Mouse (Mus musculus): ENCODE data around the gene Tenm4. TPM values are rescaled to one million over a fixed set of nuclear protein-coding genes. Genes with fewer than 3 reads are reported as not detected.

Tenm4 gene
- polyA plus RNA-seq, 1 experiment from 2014 or later, result 39.7 TPM

DNA sequence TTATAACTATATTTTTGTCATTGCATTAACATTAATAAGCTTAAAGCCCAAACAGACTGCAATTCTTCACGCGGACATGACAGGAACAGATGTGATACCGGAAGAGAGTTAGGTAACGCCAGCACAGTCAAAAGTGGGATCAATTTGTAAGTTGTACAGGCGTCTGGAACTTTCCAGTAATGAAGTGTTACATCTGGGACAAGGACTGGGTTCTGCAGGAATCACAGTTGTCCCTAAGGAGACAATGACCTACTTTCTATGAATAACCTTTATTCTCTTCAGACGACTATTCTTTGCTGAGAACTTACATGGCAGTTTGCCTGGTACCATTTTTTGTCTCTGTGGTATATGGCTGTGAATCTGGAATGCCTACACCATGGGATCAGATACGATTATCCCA, 214.8 kb downstream of the Tenm4 start:
- Histone ChIP-seq H3K4me2 (replicated peaks; ENCODE audit: low read depth, low read length) (no peak overlapping the region), H3K27ac (ENCODE audit: low read length) (no peak overlapping the region), H3K4me1 (ENCODE audit: insufficient read depth, low read length) (peaks cover 24% of the 10 kb centered on the region), H3K4me3 (ENCODE audit: low read length) (no peak overlapping the region), H3K36me3 (ENCODE audit: insufficient read depth, low read length) (no peaks in the 10 kb centered on the region), H3K27me3 (ENCODE audit: insufficient read depth, low read length) (no peaks in the 10 kb centered on the region), H3K9ac (replicated peaks; ENCODE audit: low read length) (no peak overlapping the region), H3K9me3 (ENCODE audit: low read length) (no peaks in the 10 kb centered on the region)
- 89% methylated on average over 7 of the region's 7 CpGs for WGBS
- ATAC-seq (ENCODE audit: low FRiP score, low TSS enrichment), result no peak

DNA sequence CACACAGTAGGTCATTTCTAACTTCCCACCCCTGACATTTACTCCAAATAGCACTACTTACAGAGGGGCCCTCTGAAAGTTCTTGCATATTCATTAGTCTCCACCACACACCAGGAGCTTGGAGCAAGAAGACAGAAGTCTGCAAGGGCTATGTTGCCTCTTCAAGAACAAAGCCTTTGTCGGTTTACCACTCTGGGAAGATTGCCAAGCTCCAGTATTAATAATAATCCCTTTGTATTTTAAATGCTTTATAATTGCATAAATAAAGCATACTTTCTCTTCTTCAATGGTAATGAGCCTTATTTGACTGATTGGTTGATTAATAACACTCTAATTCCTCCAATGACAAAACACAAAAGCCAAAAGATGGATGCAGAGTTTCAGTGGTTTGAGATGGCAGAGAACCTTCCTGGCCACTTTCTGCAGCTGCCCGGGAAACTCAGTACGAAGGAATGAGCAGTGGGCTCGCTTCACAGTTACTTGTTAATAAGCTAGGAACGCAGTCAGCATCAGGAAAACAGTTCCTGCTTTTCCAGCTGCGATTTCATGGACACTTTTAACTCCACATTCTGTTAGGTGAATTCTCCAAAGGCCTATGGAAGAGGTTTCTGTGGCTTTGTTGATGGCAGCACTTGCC, 219.1 kb downstream of the Tenm4 start:
- WGBS, result 37% methylated on average over 6 of the region's 6 CpGs
- no peaks in the 10 kb centered on the region for H3K27me3 ChIP-seq (ENCODE audit: insufficient read depth, low read length)
- H3K27ac ChIP-seq (ENCODE audit: low read length), result no peak overlapping the region
- H3K4me3 ChIP-seq (ENCODE audit: low read length), result no peak overlapping the region
- H3K9ac ChIP-seq (replicated peaks; ENCODE audit: low read length), result no peak overlapping the region
- no peaks in the 10 kb centered on the region for H3K9me3 ChIP-seq (ENCODE audit: low read length)
- H3K4me2 ChIP-seq (replicated peaks; ENCODE audit: low read depth, low read length), result no peak overlapping the region
- H3K4me1 ChIP-seq (ENCODE audit: insufficient read depth, low read length), result peaks cover 17% of the 10 kb centered on the region; the same call in 1 of the 2 replicates
- no peaks in the 10 kb centered on the region for H3K36me3 ChIP-seq (ENCODE audit: insufficient read depth, low read length)
- no peak for ATAC-seq (ENCODE audit: low FRiP score, low TSS enrichment)

DNA sequence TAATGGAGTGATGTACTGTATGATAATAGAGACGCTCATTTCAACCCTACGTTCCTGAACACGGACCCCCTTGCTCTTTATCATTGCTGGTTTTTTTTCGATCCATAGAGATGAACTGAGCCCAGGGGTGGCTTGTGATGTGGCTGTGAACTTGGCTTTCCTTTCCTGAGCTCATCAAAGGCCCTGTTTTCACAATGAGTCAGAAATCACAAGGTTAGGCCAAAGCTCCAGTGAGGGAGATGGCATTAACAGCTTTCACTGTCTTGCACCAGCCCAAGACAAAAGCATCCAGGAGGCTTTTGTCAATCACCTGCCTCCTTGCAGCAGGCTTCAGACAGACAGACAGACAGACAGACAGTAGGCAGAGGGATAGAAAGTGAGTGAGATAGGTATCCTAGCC, 219.8 kb downstream of the Tenm4 start:
- H3K36me3 ChIP-seq (ENCODE audit: insufficient read depth, low read length), result no peaks in the 10 kb centered on the region
- H3K9me3 ChIP-seq (ENCODE audit: low read length), result no peaks in the 10 kb centered on the region
- no peak overlapping the region for H3K4me3 ChIP-seq (ENCODE audit: low read length)
- H3K27ac ChIP-seq (ENCODE audit: low read length), result no peak overlapping the region
- H3K27me3 ChIP-seq (ENCODE audit: insufficient read depth, low read length), result no peaks in the 10 kb centered on the region
- WGBS, result 79% methylated on average over 4 of the region's 4 CpGs
- no peak overlapping the region for H3K4me2 ChIP-seq (replicated peaks; ENCODE audit: low read depth, low read length)
- H3K4me1 ChIP-seq (ENCODE audit: insufficient read depth, low read length), result peaks cover 13% of the 10 kb centered on the region; the same call in 1 of the 2 replicates
- no peak for ATAC-seq (ENCODE audit: low FRiP score, low TSS enrichment)
- H3K9ac ChIP-seq (replicated peaks; ENCODE audit: low read length), result no peak overlapping the region

DNA sequence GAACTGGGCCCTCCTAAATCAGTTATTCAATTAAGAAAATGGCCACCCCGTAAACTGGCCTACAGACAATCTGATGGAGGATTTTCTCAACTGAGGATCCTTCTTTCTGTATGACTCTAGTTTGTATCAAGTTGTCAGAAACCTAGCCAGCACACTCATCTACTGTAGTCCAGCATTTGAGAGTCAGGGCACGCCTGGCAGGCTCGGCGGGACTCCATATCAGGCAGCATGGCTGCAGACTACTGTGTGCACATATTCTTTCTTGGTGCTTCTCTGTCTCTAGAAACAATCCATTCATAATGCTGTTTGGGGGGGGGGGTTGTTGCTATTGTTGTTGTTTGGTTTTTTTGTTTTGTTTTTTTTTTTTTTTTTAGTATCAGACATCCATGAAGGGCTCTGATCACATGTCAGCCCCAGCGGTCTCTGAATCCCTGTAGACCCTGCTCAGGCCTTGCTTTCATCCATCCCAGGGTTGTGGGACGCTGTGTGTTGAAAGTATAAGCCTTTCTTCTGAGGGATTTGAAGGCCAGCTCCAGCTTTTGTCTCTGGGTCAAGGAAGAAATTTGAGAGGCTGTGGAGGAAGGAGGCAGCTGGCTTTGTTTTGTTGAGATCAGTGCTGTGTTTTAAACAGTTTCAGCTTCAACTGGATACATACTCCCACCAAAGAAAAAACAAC, 220.9 kb downstream of the Tenm4 start:
- peak; percentile 19; the same call in 1 of the 2 replicates for ATAC-seq (ENCODE audit: low FRiP score, low TSS enrichment)

DNA sequence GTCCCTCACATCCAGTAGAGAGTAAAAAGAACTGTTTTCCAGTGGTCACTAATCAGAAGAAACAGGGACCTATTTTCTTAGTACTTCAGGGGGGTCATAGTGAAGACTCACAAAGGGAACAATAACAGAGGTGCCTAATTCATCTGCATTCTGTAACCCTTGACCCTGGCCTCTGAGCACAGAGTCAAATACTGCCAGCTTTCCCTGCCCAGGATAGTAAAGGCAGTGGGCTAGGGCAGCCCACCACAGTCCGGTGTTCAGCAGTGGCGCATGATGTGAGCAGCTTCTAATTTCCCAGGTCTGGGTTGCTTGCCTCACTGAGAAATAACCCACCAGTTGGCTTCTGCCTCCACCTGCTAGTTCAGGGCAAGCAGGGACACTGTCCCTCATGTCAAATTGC, 221.6 kb downstream of the Tenm4 start:
- Histone ChIP-seq H3K4me2 (replicated peaks; ENCODE audit: low read depth, low read length) (no peak overlapping the region), H3K36me3 (ENCODE audit: insufficient read depth, low read length) (no peaks in the 10 kb centered on the region), H3K4me1 (ENCODE audit: insufficient read depth, low read length) (peaks cover 10% of the 10 kb centered on the region; the same call in 1 of the 2 replicates), H3K27me3 (ENCODE audit: insufficient read depth, low read length) (no peaks in the 10 kb centered on the region), H3K9me3 (ENCODE audit: low read length) (no peaks in the 10 kb centered on the region), H3K27ac (ENCODE audit: low read length) (no peak overlapping the region), H3K9ac (replicated peaks; ENCODE audit: low read length) (no peak overlapping the region), H3K4me3 (ENCODE audit: low read length) (no peak overlapping the region)
- ATAC-seq (ENCODE audit: low FRiP score, low TSS enrichment), result no peak
- WGBS, result 85% methylated on average over 2 of the region's 2 CpGs

More for the DNA sequence above, 220.9 kb downstream of the Tenm4 start:
- Histone ChIP-seq H3K4me3 (ENCODE audit: low read length) (no peak overlapping the region), H3K27me3 (ENCODE audit: insufficient read depth, low read length) (no peaks in the 10 kb centered on the region), H3K9ac (replicated peaks; ENCODE audit: low read length) (no peak overlapping the region), H3K27ac (ENCODE audit: low read length) (no peak overlapping the region), H3K9me3 (ENCODE audit: low read length) (no peaks in the 10 kb centered on the region), H3K4me2 (replicated peaks; ENCODE audit: low read depth, low read length) (no peak overlapping the region), H3K36me3 (ENCODE audit: insufficient read depth, low read length) (no peaks in the 10 kb centered on the region), H3K4me1 (ENCODE audit: insufficient read depth, low read length) (peaks cover 10% of the 10 kb centered on the region; the same call in 1 of the 2 replicates)
- 74% methylated on average over 6 of the region's 6 CpGs for WGBS

DNA sequence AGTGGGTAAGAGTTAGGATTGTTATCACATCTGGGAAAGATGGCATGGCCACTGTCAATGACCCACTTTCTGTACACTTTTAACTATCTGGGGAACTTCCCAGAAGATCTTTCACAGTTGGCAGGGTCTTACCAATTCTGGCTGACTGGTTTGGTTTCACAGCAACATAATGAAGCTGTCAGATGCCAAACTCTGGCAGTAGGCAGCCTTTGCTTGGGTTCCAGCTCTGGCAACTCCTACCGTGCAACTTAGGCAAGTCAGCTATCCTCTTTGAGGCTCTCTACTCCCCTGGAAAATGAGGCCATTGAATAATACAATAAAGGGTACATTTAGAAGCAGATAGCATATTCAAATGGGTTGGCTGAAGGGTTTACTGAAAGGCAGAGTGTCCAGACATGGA, 226.9 kb downstream of the Tenm4 start:
- 84% methylated on average over 1 of the region's 1 CpGs for WGBS

DNA sequence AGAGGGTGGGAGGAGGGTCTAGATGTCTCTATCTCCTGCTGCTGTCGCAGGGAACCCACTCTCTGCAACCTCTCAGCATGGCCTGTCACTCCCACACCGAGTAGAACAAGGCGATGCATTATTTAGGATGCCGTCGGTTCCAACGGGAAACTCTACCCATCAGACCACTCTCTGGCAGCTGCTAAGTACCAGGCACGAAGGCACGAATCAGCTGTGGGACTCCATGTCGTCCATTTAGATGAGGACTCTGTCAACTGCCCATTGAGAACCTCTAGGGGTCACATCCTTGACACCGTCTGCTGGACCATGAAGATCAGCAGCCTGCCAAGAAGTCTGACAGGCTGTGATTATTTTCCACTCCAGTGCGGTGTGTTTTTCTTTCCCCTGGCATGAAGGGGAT, 229.4 kb downstream of the Tenm4 start:
- H3K4me1 ChIP-seq (ENCODE audit: insufficient read depth, low read length), result peaks cover 11% of the 10 kb centered on the region; the same call in 1 of the 2 replicates
- H3K9ac ChIP-seq (replicated peaks; ENCODE audit: low read length), result no peak overlapping the region
- H3K9me3 ChIP-seq (ENCODE audit: low read length), result no peaks in the 10 kb centered on the region
- no peak overlapping the region for H3K27ac ChIP-seq (ENCODE audit: low read length)
- no peaks in the 10 kb centered on the region for H3K36me3 ChIP-seq (ENCODE audit: insufficient read depth, low read length)
- ATAC-seq (ENCODE audit: low FRiP score, low TSS enrichment), result peak; percentile 88
- H3K27me3 ChIP-seq (ENCODE audit: insufficient read depth, low read length), result no peaks in the 10 kb centered on the region
- 28% methylated on average over 11 of the region's 11 CpGs for WGBS
- no peak overlapping the region for H3K4me2 ChIP-seq (replicated peaks; ENCODE audit: low read depth, low read length)
- no peak overlapping the region for H3K4me3 ChIP-seq (ENCODE audit: low read length)

More for the DNA sequence above, 226.9 kb downstream of the Tenm4 start:
- H3K27ac ChIP-seq (ENCODE audit: low read length), result no peak overlapping the region
- no peaks in the 10 kb centered on the region for H3K36me3 ChIP-seq (ENCODE audit: insufficient read depth, low read length)
- H3K9ac ChIP-seq (replicated peaks; ENCODE audit: low read length), result no peak overlapping the region
- no peak for ATAC-seq (ENCODE audit: low FRiP score, low TSS enrichment)
- no peaks in the 10 kb centered on the region for H3K9me3 ChIP-seq (ENCODE audit: low read length)
- no peaks in the 10 kb centered on the region for H3K27me3 ChIP-seq (ENCODE audit: insufficient read depth, low read length)
- no peak overlapping the region for H3K4me3 ChIP-seq (ENCODE audit: low read length)
- peaks cover 11% of the 10 kb centered on the region; the same call in 1 of the 2 replicates for H3K4me1 ChIP-seq (ENCODE audit: insufficient read depth, low read length)
- no peak overlapping the region for H3K4me2 ChIP-seq (replicated peaks; ENCODE audit: low read depth, low read length)

DNA sequence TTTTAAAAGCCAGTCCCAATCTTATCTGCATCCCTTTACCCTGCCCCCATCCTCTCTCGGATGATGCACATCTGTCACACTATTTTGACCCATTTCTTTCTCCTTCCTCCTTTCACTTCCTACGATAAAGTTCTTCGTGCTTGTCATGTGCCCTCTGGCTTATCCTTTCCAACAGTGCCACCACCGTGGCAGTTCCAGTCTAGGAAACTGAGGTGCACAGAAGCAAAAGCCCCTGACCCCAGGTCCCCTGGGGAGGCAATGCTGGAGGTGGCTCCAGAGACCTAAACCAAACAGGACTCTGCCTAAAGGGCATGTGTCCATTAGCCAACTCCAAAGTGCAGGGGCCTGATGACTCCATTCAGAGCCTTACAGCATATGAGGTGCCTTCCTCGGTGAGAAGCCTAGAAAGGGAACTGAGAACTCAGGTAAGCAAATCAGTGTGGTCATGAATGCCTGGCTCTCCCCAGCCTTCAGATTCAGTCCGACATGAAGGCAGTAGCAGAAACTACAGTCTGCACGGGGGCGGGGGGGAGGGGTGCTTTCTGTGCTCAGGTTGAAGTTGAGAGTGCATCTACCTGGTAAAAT, 235.7 kb downstream of the Tenm4 start:
- WGBS, result 74% methylated on average over 8 of the region's 8 CpGs
- Histone ChIP-seq H3K4me2 (replicated peaks; ENCODE audit: low read depth, low read length) (no peak overlapping the region), H3K27me3 (ENCODE audit: insufficient read depth, low read length) (no peaks in the 10 kb centered on the region), H3K4me3 (ENCODE audit: low read length) (no peak overlapping the region), H3K9me3 (ENCODE audit: low read length) (no peaks in the 10 kb centered on the region), H3K9ac (replicated peaks; ENCODE audit: low read length) (no peak overlapping the region), H3K4me1 (ENCODE audit: insufficient read depth, low read length) (peaks cover 20% of the 10 kb centered on the region), H3K27ac (ENCODE audit: low read length) (no peak overlapping the region), H3K36me3 (ENCODE audit: insufficient read depth, low read length) (no peaks in the 10 kb centered on the region)
- no peak for ATAC-seq (ENCODE audit: low FRiP score, low TSS enrichment)

DNA sequence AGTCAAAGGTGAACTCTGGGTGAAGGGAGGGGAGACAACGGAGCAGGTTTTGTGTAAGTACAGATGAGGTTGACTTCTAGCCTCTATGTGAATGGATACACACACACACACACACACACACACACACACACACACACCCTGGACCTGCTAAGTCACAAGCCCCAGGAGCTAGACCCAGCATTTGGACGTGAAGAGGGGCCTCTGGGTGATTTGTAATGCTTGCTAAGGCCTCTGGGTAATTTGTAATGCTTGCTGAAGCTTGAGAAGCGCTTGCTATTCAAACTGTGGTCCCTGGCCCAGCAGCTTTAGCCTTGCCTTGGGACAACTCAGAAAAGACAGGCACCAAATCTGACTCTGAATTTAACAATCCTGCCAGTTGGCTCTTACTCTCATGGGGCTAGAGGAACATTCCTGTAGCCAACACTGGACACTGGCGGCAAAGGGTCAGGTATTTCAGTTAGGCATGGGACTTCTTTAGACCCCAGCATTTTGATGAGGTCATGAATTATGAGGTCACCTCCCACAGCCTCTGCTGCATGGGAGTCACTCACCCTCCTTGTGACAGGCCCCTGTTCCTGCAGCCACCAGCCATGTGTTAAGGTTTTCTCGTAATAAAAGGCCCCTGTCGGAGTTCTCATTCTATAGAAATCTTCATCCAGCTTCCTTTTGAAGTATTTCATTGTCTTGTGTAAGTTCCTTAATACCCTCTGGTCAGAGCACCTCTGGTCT, 237.3 kb downstream of the Tenm4 start:
- ATAC-seq (ENCODE audit: low FRiP score, low TSS enrichment), result peak; percentile 66; the same call in 1 of the 2 replicates
- Histone ChIP-seq H3K9ac (replicated peaks; ENCODE audit: low read length) (no peak overlapping the region), H3K4me1 (ENCODE audit: insufficient read depth, low read length) (peaks cover 20% of the 10 kb centered on the region), H3K4me3 (ENCODE audit: low read length) (no peak overlapping the region), H3K27me3 (ENCODE audit: insufficient read depth, low read length) (no peaks in the 10 kb centered on the region), H3K27ac (ENCODE audit: low read length) (no peak overlapping the region), H3K9me3 (ENCODE audit: low read length) (no peaks in the 10 kb centered on the region), H3K4me2 (replicated peaks; ENCODE audit: low read depth, low read length) (no peak overlapping the region), H3K36me3 (ENCODE audit: insufficient read depth, low read length) (no peaks in the 10 kb centered on the region)
- WGBS, result 51% methylated on average over 6 of the region's 6 CpGs

Measured in kidney, embryonic 16.5 days (tissue).